Mouse (Mus musculus): Measurements from ENCODE around the gene Sycp3. TPM values are rescaled to one million over a fixed set of nuclear protein-coding genes. Genes with fewer than 3 reads are reported as not detected.
A peak's percentile ranks its signal among the peaks of the same experiment; 100 is the strongest.
"Not testable (repeated sequence)": the region's sequence is repeated elsewhere in the genome, so short reads cannot be mapped to it uniquely, and the experiment has no call there.

Sycp3 gene
- total RNA-seq, 2 experiments from 2014 or later: 0.37 TPM; not detected in 1

GRCm38 (mm10) chr10:88499993-88500392, 40.6 kb downstream of the Sycp3 start:
- DNase-seq (ENCODE audit: low spot score in 2 of 2): no peak

- no peak for DNase-seq (ENCODE audit: low spot score in 2 of 2)
Observed at GRCm38 (mm10) chr10:88501370-88501769, 42.0 kb downstream of the Sycp3 start.

GRCm38 (mm10) chr10:88501886-88502765, 42.8 kb downstream of the Sycp3 start:
- DNase-seq (ENCODE audit: low spot score in 2 of 2): peak in 1 of 2 experiments; percentile 30

- DNase-seq (ENCODE audit: low spot score in 2 of 2): no peak
Observed at GRCm38 (mm10) chr10:88502919-88503318, 43.5 kb downstream of the Sycp3 start.

GRCm38 (mm10) chr10:88503421-88504314, 44.3 kb downstream of the Sycp3 start, which contains the start of gene Chpt1:
Chpt1 (minus strand) TSS chr10:88504073.
- DNase-seq (ENCODE audit: low spot score in 2 of 2): peak; percentile 54 to 85

- DNase-seq (ENCODE audit: low spot score in 2 of 2): no peak
Observed at GRCm38 (mm10) chr10:88504481-88504880, 45.1 kb downstream of the Sycp3 start.

- no peak for DNase-seq (ENCODE audit: low spot score in 2 of 2)
Observed at GRCm38 (mm10) chr10:88505256-88505655, 45.9 kb downstream of the Sycp3 start.

GRCm38 (mm10) chr10:88507691-88508143, 48.3 kb downstream of the Sycp3 start:
- DNase-seq (ENCODE audit: low spot score in 2 of 2): no peak

- DNase-seq (ENCODE audit: low spot score in 2 of 2): no peak
Observed at GRCm38 (mm10) chr10:88510503-88511271, 51.3 kb downstream of the Sycp3 start.

GRCm38 (mm10) chr10:88511355-88511754, 52.0 kb downstream of the Sycp3 start:
- DNase-seq (ENCODE audit: low spot score in 2 of 2): no peak

- DNase-seq (ENCODE audit: low spot score in 2 of 2): no peak
Observed at GRCm38 (mm10) chr10:88513574-88514135, 54.3 kb downstream of the Sycp3 start.

- peak; percentile 20 to 73 for DNase-seq (ENCODE audit: low spot score in 2 of 2)
Observed at GRCm38 (mm10) chr10:88514495-88514894, 55.1 kb downstream of the Sycp3 start.

GRCm38 (mm10) chr10:88515049-88515448, 55.7 kb downstream of the Sycp3 start:
- not testable (repeated sequence) for DNase-seq (ENCODE audit: low spot score in 2 of 2)

GRCm38 (mm10) chr10:88522795-88523194, 63.4 kb downstream of the Sycp3 start:
- DNase-seq (ENCODE audit: low spot score in 2 of 2): no peak

Other genes with a start within 250 kb of the Sycp3 start
- gene Dram1, start 80.5 kb upstream of the Sycp3 start, total RNA-seq (2021): 1 to 10 TPM in 1 of 2 experiments, under 1 TPM in 1; 0.87 to 1.9 TPM
- 10 to 100 TPM; 65.9 to 69.2 TPM for gene Gnptab, start 80.4 kb upstream of the Sycp3 start, total RNA-seq (2021)
- gene Chpt1, start 44.5 kb downstream of the Sycp3 start, total RNA-seq (2021): 10 to 100 TPM; 39.3 to 39.5 TPM
- gene Mybpc1, start 145.6 kb downstream of the Sycp3 start, total RNA-seq (2021): 1 to 10 TPM; 2.0 to 2.8 TPM
- not detected for gene Spic, start 225.4 kb downstream of the Sycp3 start, total RNA-seq (2021)